Mouse (Mus musculus): Measurements from ENCODE around the gene Cramp1l. TPM values are rescaled to one million over a fixed set of nuclear protein-coding genes. Genes with fewer than 3 reads are reported as not detected.
"Not testable (repeated sequence)": the region's sequence is repeated elsewhere in the genome, so short reads cannot be mapped to it uniquely, and the experiment has no call there.

The Cramp1l gene
- polyA plus RNA-seq, 1 experiment, result 11.9 TPM

DNA sequence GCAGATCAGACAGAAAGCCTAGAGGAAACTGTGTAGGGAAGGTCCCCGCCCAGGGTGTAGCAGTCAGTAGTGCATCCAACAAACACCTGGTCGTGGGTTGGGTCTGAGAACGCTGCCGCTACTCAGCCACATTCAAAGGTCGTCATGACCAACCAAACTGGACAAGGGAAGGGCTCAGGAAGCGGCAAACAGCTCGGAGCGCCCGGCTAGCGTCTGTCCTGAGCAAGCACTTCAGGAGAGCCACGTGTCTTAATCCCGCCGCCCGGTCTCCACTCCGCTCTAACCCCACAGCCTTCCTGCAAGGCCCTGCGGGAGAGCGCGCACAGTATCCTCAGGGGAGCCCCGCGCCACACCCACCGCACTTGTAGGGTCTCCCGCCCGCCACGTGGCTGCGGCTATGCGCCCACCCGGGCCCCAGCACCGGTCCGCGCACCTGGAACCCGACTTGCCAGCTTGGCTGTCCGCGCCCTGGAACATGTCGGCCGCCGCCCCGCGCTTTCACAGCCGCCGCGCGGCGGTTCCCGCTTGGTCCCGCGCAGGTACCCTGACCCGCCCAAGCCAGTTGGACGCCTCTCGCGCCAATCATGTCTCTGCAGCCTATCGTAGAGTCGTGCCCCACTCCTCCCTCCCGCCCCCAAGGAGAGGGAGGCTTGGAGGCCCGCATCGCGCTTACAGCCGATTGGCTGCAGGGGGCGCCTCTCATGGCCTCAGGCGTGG lies 55.3 kb downstream of the Cramp1l start, which contains the start of gene Jpt2:
Gene Jpt2 (minus strand): TSS at position 555 of the 717 bp plus-strand sequence.
- peak; percentile 99 for DNase-seq
- peak within 1 kb of the TSS; percentile 80 for H3K4me3 ChIP-seq (ENCODE audit: insufficient read depth, low read depth, low read length)
- peak within 1 kb of the TSS; percentile 53 for H3K27ac ChIP-seq (ENCODE audit: insufficient read depth, low read depth, low read length)
- peaks cover 2% of the 10 kb centered on the region; the same call in 1 of the 2 replicates for H3K4me1 ChIP-seq (ENCODE audit: control insufficient read depth, insufficient read depth, low read length)
- H3K36me3 ChIP-seq (ENCODE audit: control insufficient read depth, insufficient read depth, low read length), result no peaks in the 10 kb centered on the region; the same call in 1 of the 2 replicates
- no peaks in the 10 kb centered on the region for H3K27me3 ChIP-seq (replicated peaks; ENCODE audit: control insufficient read depth, insufficient read depth, low read length)
- WGBS, result 1% methylated on average over 53 of the region's 59 CpGs
- TF ChIP-seq CTCF (conservative IDR thresholded peaks at IDR 0.05; ENCODE audit: insufficient read depth, insufficient read length, low read depth, low read length), result no peak; the same call in 1 of the 2 replicates
- no peak for TF ChIP-seq POLR2A (IDR thresholded peaks at IDR 0.05; ENCODE audit: low read depth, low read length)

DNA sequence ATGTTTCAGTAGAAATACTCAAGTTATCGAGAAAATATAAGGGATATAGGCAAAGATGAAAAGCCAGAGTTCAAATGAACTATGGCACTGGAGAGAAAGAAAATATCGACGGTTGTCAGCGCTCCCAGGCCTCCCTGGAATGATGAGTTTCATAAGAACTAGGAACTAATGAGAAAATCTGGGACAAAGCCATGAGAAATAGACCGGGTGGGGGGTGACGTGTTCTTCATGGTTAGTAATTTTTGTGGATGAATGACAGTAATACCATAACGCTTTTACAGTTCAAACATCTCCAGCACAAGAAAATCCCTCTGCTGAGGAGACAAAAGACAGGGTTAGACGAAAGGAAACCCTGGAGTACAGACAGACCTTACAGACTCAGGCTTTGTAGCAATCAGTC lies 56.2 kb downstream of the Cramp1l start:
- WGBS, result 36% methylated on average over 8 of the region's 8 CpGs
- Histone ChIP-seq H3K4me1 (ENCODE audit: control insufficient read depth, insufficient read depth, low read length) (peaks cover 2% of the 10 kb centered on the region; the same call in 1 of the 2 replicates), H3K27ac (ENCODE audit: insufficient read depth, low read depth, low read length) (no peak overlapping the region), H3K36me3 (ENCODE audit: control insufficient read depth, insufficient read depth, low read length) (no peaks in the 10 kb centered on the region; the same call in 1 of the 2 replicates), H3K4me3 (ENCODE audit: insufficient read depth, low read depth, low read length) (no peak overlapping the region), H3K27me3 (replicated peaks; ENCODE audit: control insufficient read depth, insufficient read depth, low read length) (no peaks in the 10 kb centered on the region)
- TF ChIP-seq POLR2A (IDR thresholded peaks at IDR 0.05; ENCODE audit: low read depth, low read length) (no peak), CTCF (conservative IDR thresholded peaks at IDR 0.05; ENCODE audit: insufficient read depth, insufficient read length, low read depth, low read length) (no peak)
- DNase-seq, result no peak

- Histone ChIP-seq H3K4me1 (ENCODE audit: control insufficient read depth, insufficient read depth, low read length) (peaks cover 14% of the 10 kb centered on the region), H3K27me3 (replicated peaks; ENCODE audit: control insufficient read depth, insufficient read depth, low read length) (no peaks in the 10 kb centered on the region), H3K4me3 (ENCODE audit: insufficient read depth, low read depth, low read length) (no peak overlapping the region), H3K27ac (ENCODE audit: insufficient read depth, low read depth, low read length) (peak overlapping the region; percentile 18; the same call in 1 of the 2 replicates), H3K36me3 (ENCODE audit: control insufficient read depth, insufficient read depth, low read length) (no peaks in the 10 kb centered on the region; the same call in none of the 2 replicates)
- WGBS, result 40% methylated on average over 2 of the region's 2 CpGs
- DNase-seq, result peak; percentile 95
- TF ChIP-seq CTCF (conservative IDR thresholded peaks at IDR 0.05; ENCODE audit: insufficient read depth, insufficient read length, low read depth, low read length) (no peak), POLR2A (IDR thresholded peaks at IDR 0.05; ENCODE audit: low read depth, low read length) (no peak)
These were observed 62.3 kb downstream of the Cramp1l start for GRCm38 (mm10) chr17:24953291-24953690.

- 94% methylated on average over 2 of the region's 2 CpGs for WGBS
These were observed 64.9 kb downstream of the Cramp1l start for GRCm38 (mm10) chr17:24950671-24951070.

DNA sequence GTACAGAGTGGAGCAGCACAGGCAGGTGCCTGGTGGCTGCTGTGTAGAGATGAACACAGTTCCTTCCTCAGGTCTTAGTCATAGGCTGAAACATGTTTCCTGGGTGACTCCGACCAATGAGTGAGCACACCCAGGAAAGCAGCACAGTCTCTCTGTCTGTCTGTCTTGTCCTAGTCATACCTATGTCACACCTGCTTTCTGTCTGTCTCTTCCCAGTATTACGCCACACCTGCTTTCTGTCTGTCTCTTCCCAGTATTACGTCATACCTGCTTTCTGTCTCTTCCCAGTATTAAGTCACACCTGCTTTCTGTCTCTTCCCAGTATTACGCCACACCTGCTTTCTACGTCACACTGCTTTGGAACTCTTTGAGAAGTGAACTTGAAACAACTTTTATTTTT lies 67.4 kb downstream of the Cramp1l start:
- H3K4me3 ChIP-seq (ENCODE audit: insufficient read depth, low read depth, low read length), result no peak overlapping the region
- no peak for DNase-seq
- H3K4me1 ChIP-seq (ENCODE audit: control insufficient read depth, insufficient read depth, low read length), result peaks cover 8% of the 10 kb centered on the region; the same call in 1 of the 2 replicates
- TF ChIP-seq CTCF (conservative IDR thresholded peaks at IDR 0.05; ENCODE audit: insufficient read depth, insufficient read length, low read depth, low read length) (no peak), POLR2A (IDR thresholded peaks at IDR 0.05; ENCODE audit: low read depth, low read length) (no peak)
- WGBS, result 96% methylated on average over 5 of the region's 5 CpGs
- H3K27ac ChIP-seq (ENCODE audit: insufficient read depth, low read depth, low read length), result no peak overlapping the region
- H3K36me3 ChIP-seq (ENCODE audit: control insufficient read depth, insufficient read depth, low read length), result no peaks in the 10 kb centered on the region; the same call in 1 of the 2 replicates
- no peaks in the 10 kb centered on the region for H3K27me3 ChIP-seq (replicated peaks; ENCODE audit: control insufficient read depth, insufficient read depth, low read length)

More at GRCm38 (mm10) chr17:24950671-24951070, 64.9 kb downstream of the Cramp1l start:
- Histone ChIP-seq H3K27me3 (replicated peaks; ENCODE audit: control insufficient read depth, insufficient read depth, low read length) (no peaks in the 10 kb centered on the region), H3K36me3 (ENCODE audit: control insufficient read depth, insufficient read depth, low read length) (no peaks in the 10 kb centered on the region; the same call in none of the 2 replicates), H3K4me1 (ENCODE audit: control insufficient read depth, insufficient read depth, low read length) (peaks cover 14% of the 10 kb centered on the region), H3K27ac (ENCODE audit: insufficient read depth, low read depth, low read length) (no peak overlapping the region), H3K4me3 (ENCODE audit: insufficient read depth, low read depth, low read length) (no peak overlapping the region)
- DNase-seq, result no peak
- TF ChIP-seq POLR2A (IDR thresholded peaks at IDR 0.05; ENCODE audit: low read depth, low read length) (no peak), CTCF (conservative IDR thresholded peaks at IDR 0.05; ENCODE audit: insufficient read depth, insufficient read length, low read depth, low read length) (no peak)

- not testable (repeated sequence) for H3K4me1 ChIP-seq (ENCODE audit: control insufficient read depth, insufficient read depth, low read length); H3K27me3 ChIP-seq (replicated peaks; ENCODE audit: control insufficient read depth, insufficient read depth, low read length); H3K36me3 ChIP-seq (ENCODE audit: control insufficient read depth, insufficient read depth, low read length); H3K27ac ChIP-seq (ENCODE audit: insufficient read depth, low read depth, low read length); H3K4me3 ChIP-seq (ENCODE audit: insufficient read depth, low read depth, low read length); DNase-seq
- 90% methylated on average over 1 of the region's 1 CpGs for WGBS
These were observed 72.0 kb downstream of the Cramp1l start for GRCm38 (mm10) chr17:24943589-24943988.

- no peak for DNase-seq
- TF ChIP-seq POLR2A (IDR thresholded peaks at IDR 0.05; ENCODE audit: low read depth, low read length), result no peak
- TF ChIP-seq CTCF (conservative IDR thresholded peaks at IDR 0.05; ENCODE audit: insufficient read depth, insufficient read length, low read depth, low read length), result no peak
- H3K4me3 ChIP-seq (ENCODE audit: insufficient read depth, low read depth, low read length), result no peak overlapping the region
- H3K36me3 ChIP-seq (ENCODE audit: control insufficient read depth, insufficient read depth, low read length), result no peaks in the 10 kb centered on the region
- H3K4me1 ChIP-seq (ENCODE audit: control insufficient read depth, insufficient read depth, low read length), result no peaks in the 10 kb centered on the region
- no peaks in the 10 kb centered on the region for H3K27me3 ChIP-seq (replicated peaks; ENCODE audit: control insufficient read depth, insufficient read depth, low read length)
- H3K27ac ChIP-seq (ENCODE audit: insufficient read depth, low read depth, low read length), result no peak overlapping the region
- 88% methylated on average over 7 of the region's 7 CpGs for WGBS
These were observed 72.6 kb downstream of the Cramp1l start for GRCm38 (mm10) chr17:24943036-24943435.
